Mouse (Mus musculus): Measurements from ENCODE around the gene Prkar1a. TPM values are rescaled to one million over a fixed set of nuclear protein-coding genes. Genes with fewer than 3 reads are reported as not detected.
"Not testable (repeated sequence)": the region's sequence is repeated elsewhere in the genome, so short reads cannot be mapped to it uniquely, and the experiment has no call there.

Prkar1a gene
- polyA plus RNA-seq, 1 experiment from 2014 or later: 303 TPM

GRCm38 (mm10) chr11:109616352-109616751, 32.9 kb upstream of the Prkar1a start:
- Histone ChIP-seq H3K9ac (ENCODE audit: low read length) (no peak overlapping the region), H3K4me2 (ENCODE audit: low read depth, low read length) (no peak overlapping the region), H3K9me3 (replicated peaks; ENCODE audit: control insufficient read depth, low read length) (peaks cover 3% of the 10 kb centered on the region; the same call in 1 of the 2 replicates), H3K27me3 (ENCODE audit: control insufficient read depth, insufficient read depth, low read length) (no peaks in the 10 kb centered on the region), H3K4me3 (replicated peaks; ENCODE audit: low read length) (no peak overlapping the region), H3K4me1 (ENCODE audit: control insufficient read depth, insufficient read depth, low read length) (peaks cover 4% of the 10 kb centered on the region; the same call in 1 of the 2 replicates), H3K36me3 (ENCODE audit: control insufficient read depth, insufficient read depth, low read length) (no peaks in the 10 kb centered on the region), H3K27ac (ENCODE audit: low read length) (peak overlapping the region; percentile 5; the same call in 1 of the 2 replicates)
- no peak for ATAC-seq (ENCODE audit: insufficient read depth, low FRiP score)
- WGBS: 79% methylated on average over 4 of the region's 4 CpGs

DNA sequence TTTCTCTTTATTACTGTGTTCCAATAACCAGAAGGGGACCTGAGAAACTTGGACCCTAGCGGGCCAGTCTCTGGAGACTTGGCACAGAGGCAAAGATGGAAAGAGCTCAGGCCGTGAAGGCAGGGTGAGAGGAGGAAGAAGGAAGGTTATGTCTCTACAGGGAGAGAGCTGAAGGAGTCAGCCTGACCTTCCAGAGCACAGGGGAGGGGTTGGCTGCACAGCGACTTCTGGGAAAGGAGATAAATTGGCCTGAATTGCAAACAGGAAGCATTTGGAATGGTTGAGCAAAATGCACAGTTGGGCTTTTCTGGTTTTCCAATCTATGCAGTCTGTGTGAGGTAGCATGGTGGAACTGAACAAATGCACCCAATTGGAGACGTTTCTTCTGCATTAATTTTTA, 32.4 kb upstream of the Prkar1a start:
- Histone ChIP-seq H3K4me3 (replicated peaks; ENCODE audit: low read length) (no peak overlapping the region), H3K9ac (ENCODE audit: low read length) (no peak overlapping the region), H3K27ac (ENCODE audit: low read length) (peak overlapping the region; percentile 5; the same call in 1 of the 2 replicates), H3K27me3 (ENCODE audit: control insufficient read depth, insufficient read depth, low read length) (no peaks in the 10 kb centered on the region), H3K36me3 (ENCODE audit: control insufficient read depth, insufficient read depth, low read length) (no peaks in the 10 kb centered on the region), H3K4me1 (ENCODE audit: control insufficient read depth, insufficient read depth, low read length) (peaks cover 4% of the 10 kb centered on the region; the same call in 1 of the 2 replicates), H3K4me2 (ENCODE audit: low read depth, low read length) (no peak overlapping the region), H3K9me3 (replicated peaks; ENCODE audit: control insufficient read depth, low read length) (peaks cover 3% of the 10 kb centered on the region; the same call in 1 of the 2 replicates)
- 39% methylated on average over 4 of the region's 4 CpGs for WGBS
- no peak for ATAC-seq (ENCODE audit: insufficient read depth, low FRiP score)

GRCm38 (mm10) chr11:109619055-109619454, 30.1 kb upstream of the Prkar1a start:
- H3K36me3 ChIP-seq (ENCODE audit: control insufficient read depth, insufficient read depth, low read length); H3K4me2 ChIP-seq (ENCODE audit: low read depth, low read length); H3K9ac ChIP-seq (ENCODE audit: low read length); H3K27ac ChIP-seq (ENCODE audit: low read length); H3K4me3 ChIP-seq (replicated peaks; ENCODE audit: low read length); H3K9me3 ChIP-seq (replicated peaks; ENCODE audit: control insufficient read depth, low read length); ATAC-seq (ENCODE audit: insufficient read depth, low FRiP score); H3K4me1 ChIP-seq (ENCODE audit: control insufficient read depth, insufficient read depth, low read length); H3K27me3 ChIP-seq (ENCODE audit: control insufficient read depth, insufficient read depth, low read length): not testable (repeated sequence)
- 34% methylated on average over 8 of the region's 8 CpGs for WGBS

DNA sequence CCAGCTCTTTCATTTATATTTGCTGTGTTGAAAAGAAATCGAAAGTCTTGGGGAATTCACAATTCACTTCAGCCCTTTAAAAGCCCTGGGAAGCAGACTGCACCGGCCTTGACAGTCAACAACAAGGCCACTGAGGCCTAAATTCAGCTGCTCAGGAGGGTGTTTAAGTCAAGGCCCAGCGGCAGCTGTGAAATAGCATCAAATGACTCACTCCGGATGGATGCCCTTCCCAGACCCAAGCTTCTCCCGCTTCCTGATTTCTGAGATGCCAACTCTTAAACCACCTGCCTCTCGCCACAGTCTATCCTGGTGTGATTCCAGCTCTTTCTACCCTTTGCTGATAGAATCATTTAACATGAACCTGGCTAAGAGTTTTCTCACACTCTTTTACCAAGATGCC, 28.8 kb upstream of the Prkar1a start:
- Histone ChIP-seq H3K4me2 (ENCODE audit: low read depth, low read length) (no peak overlapping the region), H3K4me3 (replicated peaks; ENCODE audit: low read length) (no peak overlapping the region), H3K4me1 (ENCODE audit: control insufficient read depth, insufficient read depth, low read length) (0 out of 2 replicates have a peak, but pooled peaks cover 4% of the 10 kb centered on the region), H3K36me3 (ENCODE audit: control insufficient read depth, insufficient read depth, low read length) (no peaks in the 10 kb centered on the region), H3K27me3 (ENCODE audit: control insufficient read depth, insufficient read depth, low read length) (no peaks in the 10 kb centered on the region), H3K9ac (ENCODE audit: low read length) (no peak overlapping the region), H3K27ac (ENCODE audit: low read length) (no peak overlapping the region), H3K9me3 (replicated peaks; ENCODE audit: control insufficient read depth, low read length) (peaks cover 3% of the 10 kb centered on the region; the same call in 1 of the 2 replicates)
- no peak for ATAC-seq (ENCODE audit: insufficient read depth, low FRiP score)
- WGBS: 76% methylated on average over 6 of the region's 6 CpGs

DNA sequence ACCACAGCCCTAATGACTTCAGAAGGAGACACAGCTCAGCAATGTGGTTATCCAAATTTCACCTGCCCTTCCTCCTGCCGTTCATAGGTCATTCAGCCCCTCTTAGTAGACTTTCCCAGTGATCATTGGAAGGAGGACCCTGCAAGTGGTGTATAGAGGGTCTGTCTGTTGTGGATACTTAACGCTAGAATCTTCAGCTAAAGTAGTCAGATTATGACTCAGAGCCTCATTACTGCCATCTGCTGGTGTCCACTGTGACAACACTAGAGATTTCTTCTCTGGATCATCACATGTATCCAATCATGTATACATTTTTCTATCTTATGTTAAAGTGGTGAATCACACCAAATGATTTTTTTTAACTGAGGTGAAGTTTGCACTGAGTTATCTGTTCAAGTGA, 28.0 kb upstream of the Prkar1a start:
- Histone ChIP-seq H3K9me3 (replicated peaks; ENCODE audit: control insufficient read depth, low read length) (no peaks in the 10 kb centered on the region), H3K36me3 (ENCODE audit: control insufficient read depth, insufficient read depth, low read length) (no peaks in the 10 kb centered on the region), H3K27me3 (ENCODE audit: control insufficient read depth, insufficient read depth, low read length) (no peaks in the 10 kb centered on the region), H3K4me2 (ENCODE audit: low read depth, low read length) (no peak overlapping the region), H3K4me3 (replicated peaks; ENCODE audit: low read length) (no peak overlapping the region), H3K27ac (ENCODE audit: low read length) (no peak overlapping the region), H3K9ac (ENCODE audit: low read length) (no peak overlapping the region), H3K4me1 (ENCODE audit: control insufficient read depth, insufficient read depth, low read length) (0 out of 2 replicates have a peak, but pooled peaks cover 4% of the 10 kb centered on the region)
- WGBS: 16% methylated on average over 2 of the region's 2 CpGs
- ATAC-seq (ENCODE audit: insufficient read depth, low FRiP score): no peak

GRCm38 (mm10) chr11:109622518-109623037, 26.6 kb upstream of the Prkar1a start:
- H3K9ac ChIP-seq (ENCODE audit: low read length): peak overlapping the region; percentile 66
- H3K9me3 ChIP-seq (replicated peaks; ENCODE audit: control insufficient read depth, low read length): no peaks in the 10 kb centered on the region
- peak overlapping the region; percentile 23 for H3K4me3 ChIP-seq (replicated peaks; ENCODE audit: low read length)
- H3K36me3 ChIP-seq (ENCODE audit: control insufficient read depth, insufficient read depth, low read length): no peaks in the 10 kb centered on the region
- no peaks in the 10 kb centered on the region for H3K27me3 ChIP-seq (ENCODE audit: control insufficient read depth, insufficient read depth, low read length)
- WGBS: 10% methylated on average over 15 of the region's 15 CpGs
- H3K27ac ChIP-seq (ENCODE audit: low read length): no peak overlapping the region
- peak overlapping the region; percentile 47 for H3K4me2 ChIP-seq (ENCODE audit: low read depth, low read length)
- no peak for ATAC-seq (ENCODE audit: insufficient read depth, low FRiP score)
- 0 out of 2 replicates have a peak, but pooled peaks cover 4% of the 10 kb centered on the region for H3K4me1 ChIP-seq (ENCODE audit: control insufficient read depth, insufficient read depth, low read length)

DNA sequence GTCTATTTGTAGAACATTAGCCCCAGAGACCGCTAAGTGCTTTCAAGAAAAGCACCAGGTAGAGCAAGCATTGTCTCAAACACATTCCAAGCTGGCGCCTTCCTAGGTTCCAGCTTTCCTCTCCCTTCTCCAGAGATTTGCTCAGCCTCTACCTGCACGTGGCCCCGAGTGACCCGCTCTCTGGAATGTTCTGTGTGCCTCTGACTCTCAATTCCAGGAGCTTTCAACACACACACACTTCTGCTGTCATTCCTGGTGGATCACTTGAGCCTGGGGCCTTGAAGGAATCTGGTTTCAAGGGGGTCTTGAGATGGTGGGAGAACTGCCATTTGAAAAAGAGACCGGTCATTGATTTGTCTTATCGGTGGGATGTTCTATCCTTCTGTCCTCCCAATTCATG, 26.0 kb upstream of the Prkar1a start:
- no peak overlapping the region for H3K4me3 ChIP-seq (replicated peaks; ENCODE audit: low read length)
- no peak overlapping the region for H3K27ac ChIP-seq (ENCODE audit: low read length)
- no peaks in the 10 kb centered on the region for H3K9me3 ChIP-seq (replicated peaks; ENCODE audit: control insufficient read depth, low read length)
- ATAC-seq (ENCODE audit: insufficient read depth, low FRiP score): no peak
- H3K9ac ChIP-seq (ENCODE audit: low read length): no peak overlapping the region
- no peak overlapping the region for H3K4me2 ChIP-seq (ENCODE audit: low read depth, low read length)
- 71% methylated on average over 7 of the region's 7 CpGs for WGBS
- 0 out of 2 replicates have a peak, but pooled peaks cover 4% of the 10 kb centered on the region for H3K4me1 ChIP-seq (ENCODE audit: control insufficient read depth, insufficient read depth, low read length)
- no peaks in the 10 kb centered on the region for H3K36me3 ChIP-seq (ENCODE audit: control insufficient read depth, insufficient read depth, low read length)
- no peaks in the 10 kb centered on the region for H3K27me3 ChIP-seq (ENCODE audit: control insufficient read depth, insufficient read depth, low read length)

GRCm38 (mm10) chr11:109627648-109628047, 21.6 kb upstream of the Prkar1a start:
- Histone ChIP-seq H3K9ac (ENCODE audit: low read length) (no peak overlapping the region), H3K27me3 (ENCODE audit: control insufficient read depth, insufficient read depth, low read length) (no peaks in the 10 kb centered on the region), H3K36me3 (ENCODE audit: control insufficient read depth, insufficient read depth, low read length) (no peaks in the 10 kb centered on the region), H3K9me3 (replicated peaks; ENCODE audit: control insufficient read depth, low read length) (no peaks in the 10 kb centered on the region), H3K4me3 (replicated peaks; ENCODE audit: low read length) (no peak overlapping the region), H3K4me2 (ENCODE audit: low read depth, low read length) (no peak overlapping the region), H3K27ac (ENCODE audit: low read length) (no peak overlapping the region), H3K4me1 (ENCODE audit: control insufficient read depth, insufficient read depth, low read length) (no peaks in the 10 kb centered on the region)
- ATAC-seq (ENCODE audit: insufficient read depth, low FRiP score): no peak
- WGBS: 92% methylated on average over 4 of the region's 4 CpGs

GRCm38 (mm10) chr11:109628099-109628498, 21.1 kb upstream of the Prkar1a start:
- ATAC-seq (ENCODE audit: insufficient read depth, low FRiP score): no peak
- no peak overlapping the region for H3K9ac ChIP-seq (ENCODE audit: low read length)
- 83% methylated on average over 3 of the region's 3 CpGs for WGBS

More at GRCm38 (mm10) chr11:109628099-109628498, 21.1 kb upstream of the Prkar1a start:
- Histone ChIP-seq H3K4me3 (replicated peaks; ENCODE audit: low read length) (no peak overlapping the region), H3K27ac (ENCODE audit: low read length) (no peak overlapping the region), H3K36me3 (ENCODE audit: control insufficient read depth, insufficient read depth, low read length) (no peaks in the 10 kb centered on the region), H3K4me2 (ENCODE audit: low read depth, low read length) (no peak overlapping the region), H3K9me3 (replicated peaks; ENCODE audit: control insufficient read depth, low read length) (no peaks in the 10 kb centered on the region), H3K27me3 (ENCODE audit: control insufficient read depth, insufficient read depth, low read length) (no peaks in the 10 kb centered on the region), H3K4me1 (ENCODE audit: control insufficient read depth, insufficient read depth, low read length) (no peaks in the 10 kb centered on the region)
